Mouse (Mus musculus): Measurements from ENCODE around the gene Spg7.

GRCm38 (mm10) chr8:123083610-123084009, 20.9 kb downstream of the Spg7 start:
- TF ChIP-seq CTCF (IDR thresholded peaks at IDR 0.05 in 2 of 3, conservative IDR thresholded peaks at IDR 0.05 in 1 of 3; ENCODE audit: control insufficient read depth in 1 of 3, insufficient read depth in 1 of 3, low read depth in 2 of 3, low read length in 3 of 3, poor library complexity in 1 of 3, severe bottlenecking in 1 of 3) (no peak), CHD2 (IDR thresholded peaks at IDR 0.05; ENCODE audit: low read length) (no peak)

Measured in MEL (cell line).